Mouse (Mus musculus): ENCODE results near the gene Usp42. TPM values are rescaled to one million over a fixed set of nuclear protein-coding genes. Genes with fewer than 3 reads are reported as not detected.

The Usp42 gene
- total RNA-seq, 1 experiment from 2014 or later: 13.5 TPM

GRCm38 (mm10) chr5:143690392-143690791 lies 41.7 kb downstream of the Usp42 start:
- DNase-seq: no peak

DNA sequence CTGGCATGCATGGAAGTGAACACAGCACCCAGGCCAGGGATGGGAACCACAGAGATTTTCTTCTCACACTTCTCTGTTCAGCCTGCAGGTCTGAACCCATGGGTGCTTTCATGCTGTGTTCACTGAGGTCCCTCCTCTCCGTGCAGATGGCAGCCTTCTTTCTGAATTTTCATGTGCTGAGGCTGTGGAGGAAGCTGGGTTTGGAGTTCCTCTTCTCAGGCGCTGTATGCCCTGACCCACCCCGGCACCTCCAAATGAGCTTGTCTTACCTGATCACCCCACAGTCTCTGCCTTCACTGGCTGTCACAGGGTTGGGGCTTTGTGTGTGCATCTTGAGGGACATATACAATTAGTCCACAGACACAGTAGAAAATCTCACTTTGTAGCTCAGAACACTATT lies 44.5 kb downstream of the Usp42 start:
- DNase-seq: no peak

GRCm38 (mm10) chr5:143686456-143686855 lies 45.6 kb downstream of the Usp42 start:
- no peak for DNase-seq

DNA sequence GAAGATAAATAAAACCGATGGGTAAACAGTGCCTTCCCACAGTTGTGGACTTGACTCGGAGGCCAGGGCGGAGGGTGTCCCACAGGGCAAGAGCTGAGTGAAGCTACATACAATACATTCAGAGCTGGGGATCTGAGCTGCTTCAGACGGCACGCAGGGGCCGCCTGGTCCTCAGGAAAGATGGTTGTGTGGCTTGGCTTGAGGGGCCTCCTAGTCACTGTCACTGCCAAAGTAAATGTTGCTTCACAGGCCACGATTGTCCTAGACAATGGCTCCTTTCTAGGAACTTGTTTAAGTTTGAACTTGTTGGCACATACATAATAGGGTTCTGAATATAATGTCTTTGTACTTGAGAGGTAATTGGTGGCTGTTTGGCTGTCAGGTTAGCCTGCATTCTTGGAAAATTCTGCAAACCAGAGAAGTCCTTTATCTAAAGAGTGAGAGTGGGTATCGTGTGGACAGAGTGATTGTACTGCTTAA lies 47.1 kb downstream of the Usp42 start:
- no peak for DNase-seq

DNA sequence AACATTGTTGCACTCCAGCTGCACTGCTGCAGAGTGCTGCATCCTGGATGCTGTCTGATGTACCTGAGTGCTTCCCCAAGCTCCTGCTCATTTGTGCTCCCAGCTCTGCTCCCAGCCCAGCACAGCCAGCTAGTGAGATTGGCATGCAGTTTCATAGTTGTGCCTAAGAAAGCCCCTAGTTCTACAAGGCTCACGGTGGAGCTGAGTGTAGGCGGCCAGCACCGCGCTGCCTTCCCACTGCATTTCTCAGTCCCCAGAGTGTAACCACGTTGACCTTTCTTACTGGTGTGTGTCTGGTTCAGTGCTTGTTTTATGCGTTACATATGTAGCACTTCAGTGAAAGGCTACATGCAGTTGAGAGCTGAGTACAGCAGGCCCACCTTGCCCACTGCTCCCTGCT lies 48.4 kb downstream of the Usp42 start:
- DNase-seq: no peak

DNA sequence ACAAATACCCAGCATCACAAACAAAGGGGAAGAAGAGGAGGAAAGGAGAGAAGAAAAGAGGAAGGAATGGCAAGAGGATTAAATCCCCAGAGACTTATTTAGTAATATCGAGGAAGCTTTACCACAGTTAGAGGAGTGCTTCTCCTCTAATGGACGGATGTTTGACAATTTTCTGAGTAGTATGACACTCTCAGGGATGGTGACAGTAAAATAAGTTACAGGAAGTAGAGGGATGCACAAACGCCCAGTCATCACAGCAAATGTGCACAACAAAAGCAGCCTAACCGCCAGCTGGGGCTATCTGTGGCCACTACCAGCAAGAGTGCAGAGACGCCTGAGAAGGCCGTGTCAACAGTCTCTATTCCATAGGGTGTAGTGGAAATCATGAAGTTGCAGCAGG lies 52.4 kb downstream of the Usp42 start:
- no peak for DNase-seq

DNA sequence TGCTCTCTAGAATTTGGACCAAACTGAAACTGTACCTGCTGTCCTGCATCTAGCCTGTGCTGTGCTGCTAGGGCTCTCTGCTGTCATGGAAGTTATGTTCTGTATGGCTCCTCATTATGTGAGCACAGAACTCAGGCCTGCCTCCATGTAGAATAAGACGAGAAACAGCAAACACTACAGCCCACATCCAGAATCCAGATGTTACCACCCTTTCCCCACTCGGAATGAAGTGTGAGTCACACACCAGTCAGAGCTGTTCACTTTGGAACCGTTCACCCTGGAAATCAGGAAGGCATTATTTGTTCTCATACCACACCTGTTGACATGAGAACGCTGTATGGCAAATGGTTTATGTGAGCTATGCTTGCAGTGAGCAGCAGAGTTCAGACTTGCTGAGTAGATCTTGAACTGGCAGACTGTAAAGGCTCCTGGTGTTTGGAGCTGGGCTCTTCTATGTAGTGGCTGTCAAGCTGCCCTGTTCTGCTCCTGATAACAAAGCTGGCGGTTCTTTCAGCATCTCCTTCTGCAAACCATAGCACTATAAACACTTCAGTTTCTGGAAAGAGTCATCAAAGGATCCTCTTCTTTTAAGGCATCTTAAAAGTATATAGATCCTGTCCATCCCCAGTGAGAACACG lies 53.3 kb downstream of the Usp42 start:
- DNase-seq: no peak

GRCm38 (mm10) chr5:143677363-143677762 lies 54.7 kb downstream of the Usp42 start:
- DNase-seq: no peak

DNA sequence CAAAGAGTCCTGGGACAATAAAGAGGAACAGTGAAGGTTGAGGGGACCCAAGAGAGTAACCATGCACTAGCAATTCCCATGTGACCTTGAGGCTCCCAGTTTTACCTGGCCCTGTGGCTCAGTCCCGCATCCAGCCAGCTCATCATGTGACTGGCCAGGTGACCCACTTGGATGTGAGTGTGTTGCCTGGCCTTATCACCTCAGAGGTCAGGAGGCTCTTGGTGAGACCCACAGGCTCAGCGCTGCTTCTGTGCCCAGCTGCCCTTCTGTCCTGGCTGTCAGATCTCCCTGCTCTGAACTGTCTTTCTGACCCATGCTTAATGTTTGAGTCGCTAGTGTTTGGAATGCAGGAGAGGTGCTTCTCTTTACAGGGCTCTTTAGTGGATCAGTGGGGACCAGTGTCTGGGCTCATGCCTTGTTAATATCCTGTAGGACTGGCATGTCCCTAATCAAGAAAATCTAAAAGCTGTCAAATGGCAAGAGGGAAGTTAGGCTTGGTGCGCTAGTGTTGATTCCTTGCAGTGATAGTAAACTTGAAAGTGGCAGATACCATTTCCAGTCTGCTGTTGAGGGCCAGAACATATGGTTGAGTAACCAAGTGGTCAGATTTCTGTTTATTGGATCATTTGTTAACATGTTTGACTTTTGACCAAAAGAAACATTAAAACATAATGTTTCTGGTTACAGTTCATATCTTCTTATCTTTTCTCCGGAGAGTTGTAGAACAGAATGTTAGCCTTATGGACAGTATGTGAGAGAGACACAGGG lies 55.7 kb downstream of the Usp42 start:
- DNase-seq: no peak

DNA sequence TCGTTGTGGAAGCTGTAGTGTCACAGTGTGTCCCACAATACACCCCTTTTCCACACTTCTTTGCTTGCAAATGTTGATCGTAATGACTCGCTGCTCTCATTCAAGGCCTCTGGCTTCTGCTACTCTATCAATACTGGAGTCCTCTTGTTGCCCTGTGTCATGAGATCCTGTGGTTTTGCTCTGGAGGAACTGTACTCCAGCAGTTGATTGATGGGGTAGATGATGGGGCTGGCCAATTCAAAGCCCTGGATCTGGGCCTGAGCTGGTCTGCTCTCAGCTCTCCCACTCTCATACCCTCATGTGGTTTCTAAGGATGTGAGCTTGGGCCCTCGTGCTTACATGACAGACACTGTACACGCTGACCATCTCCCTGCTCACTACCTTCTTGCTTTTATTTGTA lies 57.5 kb downstream of the Usp42 start:
- DNase-seq: peak; percentile 52

DNA sequence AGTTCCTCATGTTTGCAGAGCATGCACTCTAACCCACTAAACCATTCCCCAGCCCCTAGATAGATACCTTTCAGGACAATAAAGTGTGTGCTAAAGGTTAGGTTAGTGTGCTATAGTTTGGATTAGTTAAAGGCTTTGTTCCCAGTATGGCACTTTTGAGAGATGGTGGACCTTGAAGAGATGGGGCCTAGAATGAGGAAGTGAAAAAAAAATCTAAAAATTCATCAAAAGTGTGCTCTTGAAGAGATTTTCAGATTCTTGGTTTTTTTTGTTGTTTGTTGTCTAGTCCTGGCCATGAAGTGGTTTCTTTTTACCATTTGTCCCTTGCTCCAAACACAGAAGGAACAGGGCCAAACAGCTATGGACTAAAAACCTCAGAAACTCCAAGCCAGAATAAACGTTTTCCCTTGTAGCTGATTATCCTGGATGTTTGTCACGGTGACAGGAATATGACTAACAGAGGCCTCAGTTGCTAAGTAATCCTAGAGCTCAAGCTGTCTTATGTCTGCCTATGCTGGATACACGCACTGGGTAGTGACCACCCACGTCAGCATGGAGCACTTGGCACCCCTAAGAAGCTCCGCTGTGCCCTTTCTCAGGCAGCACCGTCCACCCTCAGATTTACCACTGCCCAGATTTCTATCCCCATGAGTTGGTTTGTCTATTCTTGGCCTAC lies 61.2 kb downstream of the Usp42 start:
- no peak for DNase-seq

GRCm38 (mm10) chr5:143669839-143670238 lies 62.2 kb downstream of the Usp42 start:
- DNase-seq: no peak

- DNase-seq: peak; percentile 45
Observed at GRCm38 (mm10) chr5:143669393-143669792, 62.7 kb downstream of the Usp42 start.

DNA sequence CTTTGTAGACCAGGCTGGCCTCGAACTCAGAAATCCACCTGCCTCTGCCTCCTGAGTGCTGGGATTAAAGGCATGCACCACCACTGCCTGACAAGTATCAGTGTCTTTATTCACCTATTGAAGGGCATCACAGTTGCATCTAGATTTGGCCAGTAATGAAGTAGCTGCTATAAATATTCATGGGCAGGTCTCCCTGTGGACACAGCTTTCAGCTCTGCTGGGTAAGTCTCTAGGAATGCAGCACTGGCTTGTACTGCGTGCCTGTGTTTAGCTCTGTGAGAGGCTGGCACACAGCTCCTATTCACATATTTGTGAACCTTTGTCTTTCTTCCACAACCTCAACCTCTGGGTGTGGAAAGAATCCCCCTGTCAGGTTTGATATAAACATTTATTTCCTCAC lies 63.2 kb downstream of the Usp42 start:
- DNase-seq: peak; percentile 44

DNA sequence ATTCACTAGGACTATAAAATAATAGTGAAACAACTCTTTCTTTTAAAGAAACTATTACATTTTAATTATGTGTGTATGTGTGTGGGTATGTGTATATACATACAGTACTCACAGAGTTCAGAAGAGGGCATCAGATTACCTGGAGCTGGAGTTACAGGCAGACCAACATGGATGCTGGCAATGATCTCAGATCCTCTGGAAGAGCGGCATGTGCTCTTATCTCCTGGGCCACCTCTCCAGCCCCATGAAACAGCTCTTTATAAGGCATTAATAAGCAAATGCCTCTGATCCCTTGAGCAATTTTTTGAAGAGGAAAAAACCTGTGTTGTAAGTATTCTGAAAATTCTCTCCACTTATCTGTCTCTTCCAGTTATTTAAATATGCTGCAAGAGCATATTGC lies 66.1 kb downstream of the Usp42 start:
- no peak for DNase-seq

DNA sequence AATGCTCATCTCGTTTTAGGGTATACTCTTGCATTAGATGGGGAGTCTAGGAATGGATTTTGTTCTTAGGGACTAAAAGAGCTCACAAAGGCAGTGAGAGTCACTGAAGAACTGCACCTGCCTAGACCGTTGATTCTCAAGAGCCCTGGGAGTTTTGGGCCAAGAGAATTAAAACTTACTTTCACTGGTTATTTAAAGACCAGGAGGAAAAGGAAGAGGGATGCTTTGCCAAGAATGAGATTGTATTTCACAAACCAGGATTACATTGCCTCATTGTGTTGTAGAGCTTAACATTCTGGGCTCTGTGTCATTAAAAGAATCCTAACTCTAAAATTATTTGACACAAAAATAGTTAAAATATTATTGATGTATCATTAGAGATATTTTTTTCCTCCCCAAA lies 66.5 kb downstream of the Usp42 start:
- DNase-seq: no peak

DNA sequence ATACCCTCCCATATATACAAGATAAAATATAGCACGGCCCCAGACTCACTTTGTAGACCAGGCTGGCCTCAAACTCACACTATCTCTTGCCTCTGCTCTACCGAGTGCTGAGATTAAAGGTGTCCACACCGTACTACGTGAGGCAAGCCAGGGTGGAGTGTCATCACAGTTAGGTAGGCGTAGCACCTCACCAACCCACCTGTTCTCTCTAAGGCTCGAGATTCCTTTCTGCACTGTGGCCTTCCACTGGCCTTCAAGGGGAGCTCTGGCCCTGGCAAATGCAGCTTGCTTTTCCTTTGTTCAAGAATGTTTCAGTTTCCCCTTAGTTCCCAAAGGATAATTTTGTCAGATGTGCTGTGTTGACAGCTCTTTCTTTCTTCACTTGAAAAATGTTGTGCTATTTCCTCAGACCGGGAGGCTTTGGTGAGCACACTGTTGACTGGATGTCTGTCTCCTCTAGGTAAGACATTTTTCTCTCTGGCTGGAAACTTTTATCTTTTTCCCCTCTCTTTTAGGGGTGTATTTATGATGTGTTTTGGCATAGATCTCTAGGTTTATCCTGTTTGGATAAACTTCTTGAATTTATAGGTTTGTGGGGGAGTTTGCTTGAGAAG lies 68.9 kb downstream of the Usp42 start:
- no peak for DNase-seq

Other genes with a start within 250 kb of the Usp42 start
- 343 and 359 TPM in 2 replicates for gene Rac1, start 204.2 kb downstream of the Usp42 start, total RNA-seq (2021)
- gene Cyth3, start 109.8 kb downstream of the Usp42 start, total RNA-seq (2021): 139 and 144 TPM in 2 replicates
- gene Eif2ak1, start 85.5 kb upstream of the Usp42 start, total RNA-seq (2021): 33.1 and 34.2 TPM in 2 replicates
- gene Ankrd61, start 165.4 kb upstream of the Usp42 start, total RNA-seq (2021): not detected in 2 replicates
- gene Aimp2, start 177.6 kb upstream of the Usp42 start, total RNA-seq (2021): 33.5 and 41.5 TPM in 2 replicates
- gene Pms2, start 177.7 kb upstream of the Usp42 start, total RNA-seq (2021): 8.7 and 8.9 TPM in 2 replicates
- gene Gm42421, start 195.9 kb upstream of the Usp42 start, total RNA-seq (2021): not detected in 2 replicates
- gene Rsph10b, start 200.8 kb upstream of the Usp42 start, total RNA-seq (2021): 1.3 and 1.7 TPM in 2 replicates